Mouse (Mus musculus) kidney, embryonic 16.5 days (tissue): ENCODE measurements around the gene Hdac11. TPM values are rescaled to one million over a fixed set of nuclear protein-coding genes. Genes with fewer than 3 reads are reported as not detected.

Source experiments
- ATAC-seq: fragments of 200-750 bp; cut with Nextera tagmentation; 2 replicates; pipeline ENCODE4 v1.8.0; 2017; ENCODE audit warnings: moderate TSS enrichment; ENCODE audit not compliant: low FRiP score, low TSS enrichment
- H3K27ac ChIP-seq: fragments of 300-500 bp; sonication (generic); 2 replicates; pipeline ENCODE4 v1.5.1; 2014; ENCODE audit warnings: low read length
- H3K27me3 ChIP-seq: fragments of 300-500 bp; sonication (generic); 2 replicates; pipeline ENCODE4 v1.6.1; 2014; ENCODE audit warnings: low read length, control low read depth, mixed read lengths; ENCODE audit not compliant: insufficient read depth
- H3K36me3 ChIP-seq: fragments of 300-500 bp; sonication (generic); 2 replicates; pipeline ENCODE4 v1.6.1; 2014; ENCODE audit warnings: low read length, control low read depth, mixed read lengths; ENCODE audit not compliant: insufficient read depth
- H3K4me1 ChIP-seq: fragments of 300-500 bp; sonication (generic); 2 replicates; pipeline ENCODE4 v1.6.1; 2014; ENCODE audit warnings: low read length, control low read depth, mixed read lengths; ENCODE audit not compliant: insufficient read depth
- H3K4me2 ChIP-seq: fragments of 300-500 bp; sonication (generic); replicated peaks from 2 replicates; pipeline ENCODE4 v1.6.1; 2014; ENCODE audit warnings: low read depth, low read length
- H3K4me3 ChIP-seq: fragments of 300-500 bp; sonication (generic); 2 replicates; pipeline ENCODE4 v1.5.1; 2014; ENCODE audit warnings: mild to moderate bottlenecking, low read length
- H3K9ac ChIP-seq: fragments of 300-500 bp; sonication (generic); replicated peaks from 2 replicates; pipeline ENCODE4 v1.6.1; 2014; ENCODE audit warnings: low read length
- H3K9me3 ChIP-seq: fragments of 300-500 bp; sonication (generic); 2 replicates; pipeline ENCODE4 v1.6.1; 2016; ENCODE audit warnings: low read length, control low read depth
- WGBS: fragments of 180-500 bp; shearing (Covaris S2); extraction: QIAGEN DNeasy Blood & Tissue Kit; methylation state at CpG from one replicate; pipeline ENCODE4 v1.1.7; 2014; 5-methylcytosine and 5-hydroxymethylcytosine counted together
- polyA plus RNA-seq: library from polyadenylated mRNA; unstranded; fragments of >200 nt; fragmentation: Nextera tagmentation; extraction: Ambion mirVana; gene quantifications from 2 replicates; pipeline ENCODE4 v1.2.1, GENCODE M21; 2015

Gene Hdac11
- polyA plus RNA-seq, 1 experiment from 2014 or later, result 15.7 TPM

GRCm38 (mm10) chr6:91222694-91223346, 66.4 kb downstream of the Hdac11 start:
- WGBS, result 76% methylated on average over 10 of the region's 10 CpGs
- Histone ChIP-seq H3K4me1 (no peaks in the 10 kb centered on the region), H3K36me3 (no peaks in the 10 kb centered on the region), H3K4me3 (no peak overlapping the region), H3K9me3 (no peaks in the 10 kb centered on the region), H3K27ac (no peak overlapping the region), H3K27me3 (no peaks in the 10 kb centered on the region), H3K4me2 (no peak overlapping the region), H3K9ac (no peak overlapping the region)
- ATAC-seq, result peak; percentile 52; the same call in 1 of the 2 replicates

Other genes with a start within 250 kb of the Hdac11 start
- gene Iqsec1, start 168.0 kb upstream of the Hdac11 start, polyA plus RNA-seq, result 10.5 and 10.9 TPM in 2 replicates
- 26.4 and 29.4 TPM in 2 replicates for gene Nup210, start 39.8 kb upstream of the Hdac11 start, polyA plus RNA-seq
- 39.8 and 43.8 TPM in 2 replicates for gene Fbln2, start 55.8 kb downstream of the Hdac11 start, polyA plus RNA-seq